Mouse (Mus musculus): Measurements from ENCODE around the gene Paqr3. TPM values are rescaled to one million over a fixed set of nuclear protein-coding genes. Genes with fewer than 3 reads are reported as not detected.

Paqr3 gene
- total and polyA plus RNA-seq, 3 experiments = 1.8 to 19.3 (median 4.8) TPM

GRCm38 (mm10) chr5:97127284-97127683, 15.9 kb upstream of the Paqr3 start:
- H3K9me3 ChIP-seq (replicated peaks) = no peaks in the 10 kb centered on the region
- no peak overlapping the region for H3K4me3 ChIP-seq (ENCODE audit: low read depth, low read length)
- no peaks in the 10 kb centered on the region for H3K36me3 ChIP-seq (replicated peaks)
- peaks cover 3% of the 10 kb centered on the region; the same call in 1 of the 2 replicates for H3K4me1 ChIP-seq (ENCODE audit: insufficient read depth, low read depth, low read length)
- TF ChIP-seq TAL1 (conservative IDR thresholded peaks at IDR 0.05; ENCODE audit: low read depth, low read length) (no peak), GATA1 (IDR thresholded peaks at IDR 0.05; ENCODE audit: borderline replicate concordance, low read length) (no peak), GATA2 (IDR thresholded peaks at IDR 0.05; ENCODE audit: borderline replicate concordance, low read depth, low read length) (no peak), CTCF (IDR thresholded peaks at IDR 0.05; ENCODE audit: low read depth, low read length) (no peak), POLR2AphosphoS5 (IDR thresholded peaks at IDR 0.05; ENCODE audit: insufficient replicate concordance, low read depth, low read length) (no peak)
- DNase-seq (ENCODE audit: low spot score) = no peak
- H3K27me3 ChIP-seq (ENCODE audit: insufficient read depth, low read length) = peaks cover 7% of the 10 kb centered on the region
- ATAC-seq (ENCODE audit: extremely low read depth, insufficient number of reproducible peaks, low FRiP score, poor library complexity, severe bottlenecking) = no peak

GRCm38 (mm10) chr5:97126005-97126404, 14.6 kb upstream of the Paqr3 start:
- Histone ChIP-seq H3K27me3 (ENCODE audit: insufficient read depth, low read length) (peaks cover 11% of the 10 kb centered on the region), H3K9me3 (replicated peaks) (no peaks in the 10 kb centered on the region), H3K36me3 (replicated peaks) (no peaks in the 10 kb centered on the region), H3K4me1 (ENCODE audit: insufficient read depth, low read depth, low read length) (peaks cover 3% of the 10 kb centered on the region; the same call in 1 of the 2 replicates), H3K4me3 (ENCODE audit: low read depth, low read length) (no peak overlapping the region)
- DNase-seq (ENCODE audit: low spot score) (no peak), ATAC-seq (ENCODE audit: extremely low read depth, insufficient number of reproducible peaks, low FRiP score, poor library complexity, severe bottlenecking) (peak; percentile 34; the same call in 1 of the 2 replicates)
- TF ChIP-seq GATA2 (IDR thresholded peaks at IDR 0.05; ENCODE audit: borderline replicate concordance, low read depth, low read length) (no peak), CTCF (IDR thresholded peaks at IDR 0.05; ENCODE audit: low read depth, low read length) (peak; percentile 35)

GRCm38 (mm10) chr5:97125459-97125970, 14.1 kb upstream of the Paqr3 start:
- peaks cover 3% of the 10 kb centered on the region; the same call in 1 of the 2 replicates for H3K4me1 ChIP-seq (ENCODE audit: insufficient read depth, low read depth, low read length)
- no peaks in the 10 kb centered on the region for H3K9me3 ChIP-seq (replicated peaks)
- no peak for DNase-seq (ENCODE audit: low spot score)
- H3K27me3 ChIP-seq (ENCODE audit: insufficient read depth, low read length) = peaks cover 11% of the 10 kb centered on the region
- TF ChIP-seq POLR2AphosphoS5 (IDR thresholded peaks at IDR 0.05; ENCODE audit: insufficient replicate concordance, low read depth, low read length) (no peak), CTCF (IDR thresholded peaks at IDR 0.05; ENCODE audit: low read depth, low read length) (no peak), GATA2 (IDR thresholded peaks at IDR 0.05; ENCODE audit: borderline replicate concordance, low read depth, low read length) (no peak), GATA1 (IDR thresholded peaks at IDR 0.05; ENCODE audit: borderline replicate concordance, low read length) (no peak), TAL1 (conservative IDR thresholded peaks at IDR 0.05; ENCODE audit: low read depth, low read length) (no peak)
- no peak overlapping the region for H3K4me3 ChIP-seq (ENCODE audit: low read depth, low read length)
- H3K36me3 ChIP-seq (replicated peaks) = no peaks in the 10 kb centered on the region
- ATAC-seq (ENCODE audit: extremely low read depth, insufficient number of reproducible peaks, low FRiP score, poor library complexity, severe bottlenecking) = no peak

GRCm38 (mm10) chr5:97124977-97125376, 13.6 kb upstream of the Paqr3 start:
- Histone ChIP-seq H3K4me1 (ENCODE audit: insufficient read depth, low read depth, low read length) (peaks cover 3% of the 10 kb centered on the region; the same call in 1 of the 2 replicates), H3K4me3 (ENCODE audit: low read depth, low read length) (no peak overlapping the region), H3K27me3 (ENCODE audit: insufficient read depth, low read length) (peaks cover 11% of the 10 kb centered on the region), H3K9me3 (replicated peaks) (no peaks in the 10 kb centered on the region), H3K36me3 (replicated peaks) (no peaks in the 10 kb centered on the region)
- ATAC-seq (ENCODE audit: extremely low read depth, insufficient number of reproducible peaks, low FRiP score, poor library complexity, severe bottlenecking) (no peak), DNase-seq (ENCODE audit: low spot score) (no peak)
- no peak for TF ChIP-seq CTCF (IDR thresholded peaks at IDR 0.05; ENCODE audit: low read depth, low read length)
- TF ChIP-seq TAL1 (conservative IDR thresholded peaks at IDR 0.05; ENCODE audit: low read depth, low read length) = no peak
- TF ChIP-seq GATA2 (IDR thresholded peaks at IDR 0.05; ENCODE audit: borderline replicate concordance, low read depth, low read length) = no peak
- no peak for TF ChIP-seq POLR2AphosphoS5 (IDR thresholded peaks at IDR 0.05; ENCODE audit: insufficient replicate concordance, low read depth, low read length)
- no peak for TF ChIP-seq GATA1 (IDR thresholded peaks at IDR 0.05; ENCODE audit: borderline replicate concordance, low read length)

- Histone ChIP-seq H3K4me1 (ENCODE audit: insufficient read depth, low read depth, low read length) (peaks cover 20% of the 10 kb centered on the region), H3K27me3 (ENCODE audit: insufficient read depth, low read length) (peaks cover 4% of the 10 kb centered on the region; the same call in 1 of the 2 replicates), H3K4me3 (ENCODE audit: low read depth, low read length) (peak overlapping the region; percentile 81), H3K36me3 (replicated peaks) (peaks cover 13% of the 10 kb centered on the region), H3K9me3 (replicated peaks) (no peaks in the 10 kb centered on the region)
- DNase-seq (ENCODE audit: low spot score) (no peak), ATAC-seq (ENCODE audit: extremely low read depth, insufficient number of reproducible peaks, low FRiP score, poor library complexity, severe bottlenecking) (no peak)
- TF ChIP-seq POLR2AphosphoS5 (IDR thresholded peaks at IDR 0.05; ENCODE audit: insufficient replicate concordance, low read depth, low read length) = no peak
- TF ChIP-seq TAL1 (conservative IDR thresholded peaks at IDR 0.05; ENCODE audit: low read depth, low read length) = no peak
- no peak for TF ChIP-seq CTCF (IDR thresholded peaks at IDR 0.05; ENCODE audit: low read depth, low read length)
- TF ChIP-seq GATA1 (IDR thresholded peaks at IDR 0.05; ENCODE audit: borderline replicate concordance, low read length) = no peak
- TF ChIP-seq GATA2 (IDR thresholded peaks at IDR 0.05; ENCODE audit: borderline replicate concordance, low read depth, low read length) = no peak
Observed at GRCm38 (mm10) chr5:97110697-97111096, 699 bp downstream of the Paqr3 start.

GRCm38 (mm10) chr5:97110133-97110532, 1.3 kb downstream of the Paqr3 start:
- Histone ChIP-seq H3K9me3 (replicated peaks) (no peaks in the 10 kb centered on the region), H3K27me3 (ENCODE audit: insufficient read depth, low read length) (no peaks in the 10 kb centered on the region), H3K36me3 (replicated peaks) (peaks cover 17% of the 10 kb centered on the region), H3K4me3 (ENCODE audit: low read depth, low read length) (no peak overlapping the region), H3K4me1 (ENCODE audit: insufficient read depth, low read depth, low read length) (peaks cover 20% of the 10 kb centered on the region)
- TF ChIP-seq GATA2 (IDR thresholded peaks at IDR 0.05; ENCODE audit: borderline replicate concordance, low read depth, low read length) (no peak), POLR2AphosphoS5 (IDR thresholded peaks at IDR 0.05; ENCODE audit: insufficient replicate concordance, low read depth, low read length) (no peak)
- ATAC-seq (ENCODE audit: extremely low read depth, insufficient number of reproducible peaks, low FRiP score, poor library complexity, severe bottlenecking) (no peak), DNase-seq (ENCODE audit: low spot score) (no peak)
